8 mouse cellular contexts compared by ENCODE assay signal in genomic region chr8:22124220-22125152, GRCm38 (mm10). TPM values are rescaled to one million over a fixed set of nuclear protein-coding genes. Genes with fewer than 3 reads are reported as not detected.
DNase-seq lines count a peak whose midpoint lies in the region; ATAC-seq lines count a peak whose summit lies in the region.

Nek5 (minus strand) TSS chr8:22125053.

- WGBS in embryonic facial prominence, embryonic 12.5 days: 2% methylated on average over 29 of the region's 29 CpGs

- ATAC-seq in CD4-positive, CD25-positive, alpha-beta regulatory T cell, adult 4 months: peak; percentile 78
- ATAC-seq in embryonic facial prominence, embryonic 12.5 days (ENCODE audit: insufficient number of reproducible peaks, insufficient read depth, low FRiP score, low TSS enrichment): peak; percentile 68
- peak; percentile 85 for ATAC-seq in megakaryocyte progenitor cell, adult 5-6 weeks (replicated peaks; ENCODE audit: poor library complexity)

- H3K4me3 ChIP-seq in embryonic facial prominence, embryonic 12.5 days: peak within 1 kb of the TSS; percentile 42

- no peak within 1 kb of the TSS for H3K27ac ChIP-seq in embryonic facial prominence, embryonic 12.5 days

- peak within 1 kb of the TSS; percentile 83 for H3K4me2 ChIP-seq in embryonic facial prominence, embryonic 12.5 days (replicated peaks)

- DNase-seq in R1 (ENCODE audit: low read depth, low spot score): peak; percentile 94
- peak; percentile 13 to 18 for DNase-seq in heart, postnatal 36 days
- DNase-seq in kidney, postnatal 4 days: peak; percentile 65 to 78
- peak; percentile 76 for DNase-seq in splenic B cell, adult 2 months (ENCODE audit: low read depth, low spot score)
- no peak for DNase-seq in layer of hippocampus, adult 9-11 months

- H3K9ac ChIP-seq in embryonic facial prominence, embryonic 12.5 days: peak within 1 kb of the TSS; percentile 36; the same call in 1 of the 2 replicates

- H3K36me3 ChIP-seq in embryonic facial prominence, embryonic 12.5 days: peaks cover 18% of the 10 kb centered on the region
- H3K36me3 ChIP-seq in splenic B cell, adult 2 months (ENCODE audit: control insufficient read depth, insufficient read depth, low read length, poor library complexity, severe bottlenecking): no peaks in the 10 kb centered on the region; the same call in 1 of the 2 replicates

- intact Hi-C loops in heart, postnatal 36 days (cut with DNase I): no loop called here

- H3K4me1 ChIP-seq in embryonic facial prominence, embryonic 12.5 days: no peaks in the 10 kb centered on the region

- H3K27me3 ChIP-seq in embryonic facial prominence, embryonic 12.5 days: no peaks in the 10 kb centered on the region
- H3K27me3 ChIP-seq in splenic B cell, adult 2 months (ENCODE audit: control insufficient read depth, insufficient read depth, low read length, poor library complexity, severe bottlenecking): no peaks in the 10 kb centered on the region

- no peaks in the 10 kb centered on the region for H3K9me3 ChIP-seq in embryonic facial prominence, embryonic 12.5 days

RNA-seq across cellular contexts. Expression of gene Nek5, which starts in this region (rescaled TPM):
- not detected for polyA plus RNA-seq in CD4-positive, CD25-positive, alpha-beta regulatory T cell, adult 4 months (2017; shearing (Covaris generic))
- polyA plus RNA-seq in embryonic facial prominence, embryonic 12.5 days (2016; fragmentation: Nextera tagmentation; extraction: Ambion mirVana): 0.18 TPM in 1 of 2 replicates, not detected in the other
- total RNA-seq in heart, postnatal 36 days (2021): not detected
- not detected in 2 replicates for total RNA-seq in megakaryocyte progenitor cell, adult 5-6 weeks (2015)
- total RNA-seq in megakaryocyte progenitor cell, adult 5-6 weeks (2017): not detected in 2 replicates

Comparison
In these comparisons a context has a peak if more than half of its experiments do, and no peak if none do; other contexts are left out.
1. Peak in ATAC-seq in CD4-positive, CD25-positive, alpha-beta regulatory T cell, adult 4 months; RNA of the gene not detected or under 1 TPM.
2. Peak in ATAC-seq, H3K4me3 ChIP-seq, H3K9ac ChIP-seq and H3K4me2 ChIP-seq in embryonic facial prominence, embryonic 12.5 days; RNA of the gene not detected or under 1 TPM.
3. Peak in DNase-seq in heart, postnatal 36 days; RNA of the gene not detected or under 1 TPM.
4. Peak in ATAC-seq in megakaryocyte progenitor cell, adult 5-6 weeks; RNA of the gene not detected or under 1 TPM.